Mouse (Mus musculus): Measurements from ENCODE around the gene Hdac9.

The Hdac9 gene

DNA sequence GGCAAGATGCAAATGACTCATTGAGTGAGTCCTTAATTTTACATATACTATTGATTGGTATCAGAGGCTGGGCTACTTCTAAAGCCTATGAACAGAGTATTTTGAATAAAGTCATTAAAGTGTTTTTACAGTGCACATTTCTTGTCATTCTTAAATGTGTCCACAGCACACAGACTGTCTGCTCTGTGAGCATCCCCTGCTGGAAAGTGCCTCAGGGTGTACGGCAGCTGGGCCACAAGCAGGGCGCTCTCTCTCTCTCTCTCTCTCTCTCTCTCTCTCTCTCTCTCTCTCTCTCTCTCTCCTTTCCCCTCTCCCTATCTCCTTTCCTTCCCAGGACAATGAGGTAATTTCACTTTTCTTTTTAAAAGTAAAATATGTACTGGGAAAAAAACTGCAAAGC, 569.4 kb downstream of the Hdac9 start:
- no peak for DNase-seq (ENCODE audit: low spot score in 2 of 2)

DNA sequence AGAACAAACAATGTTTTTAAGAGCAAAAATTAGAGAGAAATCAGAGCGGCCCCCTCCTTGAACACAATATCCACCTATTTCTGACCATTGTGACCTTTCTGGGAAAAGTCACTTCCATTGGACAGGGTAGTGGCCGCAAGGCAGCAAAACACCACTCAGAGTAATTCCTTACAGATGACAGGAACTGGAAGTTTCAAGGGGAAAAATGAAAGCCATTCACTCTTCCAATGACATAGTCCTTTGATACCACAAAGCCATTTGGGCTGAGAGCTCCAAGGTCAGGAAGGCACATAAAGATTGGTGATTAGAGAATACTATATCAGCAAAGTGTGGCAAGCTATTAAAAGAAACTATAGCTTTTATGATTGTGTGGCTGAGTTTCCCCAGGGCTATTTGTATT, 574.1 kb downstream of the Hdac9 start:
- DNase-seq (ENCODE audit: low spot score in 2 of 2) = no peak

DNA sequence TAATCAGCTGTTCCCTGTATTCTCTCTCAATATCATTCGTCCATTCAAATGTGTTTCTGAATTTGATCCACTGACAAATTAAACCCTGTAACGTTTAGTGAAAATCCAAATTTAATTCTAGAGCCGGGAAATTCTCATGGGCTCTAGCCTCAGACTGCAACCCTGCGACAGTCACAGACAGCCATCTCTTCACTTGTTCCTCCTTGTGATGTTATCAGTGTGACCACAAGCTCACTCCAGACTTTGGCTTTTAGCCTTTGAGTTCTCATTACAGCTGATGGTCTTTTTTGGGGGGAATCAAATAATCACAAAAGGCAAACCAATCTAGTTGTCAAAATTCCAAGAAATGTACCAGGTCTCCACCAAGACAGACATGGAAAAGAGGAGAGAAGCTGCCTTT, 578.0 kb downstream of the Hdac9 start:
- no peak for DNase-seq (ENCODE audit: low spot score in 2 of 2)

DNA sequence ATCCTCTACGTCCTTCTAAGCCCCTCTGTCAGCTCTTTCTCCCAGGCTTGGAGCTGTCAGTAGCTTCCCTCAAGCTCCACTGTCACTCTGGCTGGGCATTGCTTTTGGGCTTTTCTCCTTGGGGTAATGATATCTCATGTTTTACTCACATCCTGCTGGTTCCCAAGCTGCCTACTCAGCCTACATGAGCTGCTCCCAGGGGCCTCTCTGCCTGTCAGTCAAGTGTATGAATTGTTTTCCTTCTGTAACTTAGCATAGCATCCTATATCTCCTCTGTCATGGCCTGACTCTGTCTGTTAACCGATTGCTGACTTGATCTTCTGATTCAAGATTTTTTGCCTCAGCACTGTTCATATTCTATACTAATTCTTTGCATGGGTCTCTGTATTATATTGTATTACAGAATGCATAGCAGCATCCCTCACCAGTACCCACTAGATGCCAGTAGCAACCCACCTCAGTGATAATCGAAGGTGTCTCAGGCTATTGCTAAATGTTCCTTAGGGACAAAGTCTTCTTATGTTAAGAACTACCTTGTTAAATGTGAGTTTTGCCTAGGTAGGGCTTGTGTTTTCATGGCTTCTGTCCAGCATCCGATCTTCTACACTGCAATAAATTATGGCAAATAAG, 582.3 kb downstream of the Hdac9 start:
- DNase-seq (ENCODE audit: low spot score in 2 of 2) = no peak

DNA sequence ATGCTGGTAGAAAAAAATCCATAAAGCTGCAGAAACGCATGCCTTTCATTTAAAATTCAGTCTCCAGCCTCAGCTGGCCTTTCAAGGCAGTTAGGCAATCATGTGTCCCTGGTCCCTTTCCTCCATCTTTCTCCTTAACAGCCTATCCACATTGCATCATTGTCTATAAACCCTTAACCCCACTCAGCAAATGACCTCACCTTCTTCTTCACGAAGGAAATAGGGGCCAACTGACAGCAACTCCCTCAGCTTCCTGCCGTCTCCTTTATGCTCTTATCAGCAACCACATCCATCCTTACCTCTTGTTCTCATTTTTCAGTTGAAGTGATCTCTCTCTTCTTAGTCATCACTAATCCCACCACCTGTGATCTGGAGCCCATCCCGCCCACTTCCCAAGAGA, 584.0 kb downstream of the Hdac9 start:
- no peak for DNase-seq (ENCODE audit: low spot score in 2 of 2)

DNA sequence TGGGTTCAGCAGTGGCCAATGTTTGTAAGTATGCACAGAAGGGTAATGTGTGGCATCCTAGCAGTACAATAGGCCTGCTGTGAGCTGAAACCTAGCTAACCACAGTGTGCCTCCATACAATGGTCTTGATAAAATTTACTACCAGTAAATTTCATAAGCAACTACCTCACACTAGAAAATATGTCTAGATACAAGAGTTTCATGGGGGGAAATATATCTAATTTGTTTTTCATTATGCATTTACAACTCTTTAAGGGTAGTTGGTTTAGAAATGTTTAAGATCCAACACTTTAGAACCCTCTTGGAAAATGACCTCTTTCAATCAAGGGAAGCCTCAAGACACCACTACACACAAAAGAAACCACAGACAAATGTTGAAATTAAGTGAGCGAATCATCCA, 589.8 kb downstream of the Hdac9 start:
- no peak for DNase-seq (ENCODE audit: low spot score in 2 of 2)

DNA sequence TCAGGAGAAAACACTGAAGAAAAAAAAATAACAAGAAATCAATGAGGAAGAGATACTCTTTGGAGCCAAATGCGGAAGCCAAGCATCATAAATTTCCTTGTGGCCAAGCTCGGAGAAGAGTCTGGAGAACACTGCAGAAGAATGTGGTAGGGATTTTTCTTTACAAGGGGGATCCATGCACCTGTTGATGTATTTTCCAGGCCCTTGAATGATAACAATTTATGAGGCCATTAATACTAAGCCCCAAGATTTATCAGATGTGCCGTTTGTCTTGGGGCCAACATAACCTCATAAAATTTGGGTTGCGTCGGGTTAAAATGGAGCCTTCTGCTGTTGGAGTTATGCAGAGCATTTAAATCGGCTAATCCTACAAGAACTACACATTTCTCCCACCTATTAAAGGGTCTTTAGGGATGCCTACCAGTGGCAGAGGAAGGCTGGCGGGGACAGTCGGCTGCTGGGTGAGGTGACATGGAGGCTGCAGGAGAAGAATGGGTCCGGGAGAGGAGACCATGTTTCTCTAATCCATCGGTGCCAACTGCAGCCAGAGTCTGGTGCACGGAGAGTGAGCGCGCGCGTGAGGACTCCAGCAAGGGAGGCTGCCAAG, 604.7 kb downstream of the Hdac9 start:
- DNase-seq (ENCODE audit: low spot score in 2 of 2) = no peak

DNA sequence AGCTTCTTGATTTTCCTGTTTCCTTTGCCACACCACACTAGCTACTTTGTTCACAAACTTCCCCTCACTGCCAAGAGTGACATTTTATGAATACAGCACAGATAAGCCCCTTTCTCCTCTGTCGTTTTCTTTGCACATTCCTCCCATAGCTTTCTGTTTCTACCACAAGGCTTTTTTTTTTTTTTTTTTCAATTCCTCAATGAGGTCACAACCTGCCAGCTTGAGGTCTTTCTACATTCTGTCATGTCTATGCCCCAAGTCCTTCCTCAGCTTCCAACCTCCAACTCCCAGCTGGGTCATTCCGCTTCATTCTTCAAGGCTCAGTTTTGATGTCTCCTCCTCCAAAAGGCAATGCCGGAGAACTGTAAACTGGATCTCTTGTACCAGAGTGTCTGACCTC, 611.4 kb downstream of the Hdac9 start:
- no peak for DNase-seq (ENCODE audit: low spot score in 2 of 2)

DNA sequence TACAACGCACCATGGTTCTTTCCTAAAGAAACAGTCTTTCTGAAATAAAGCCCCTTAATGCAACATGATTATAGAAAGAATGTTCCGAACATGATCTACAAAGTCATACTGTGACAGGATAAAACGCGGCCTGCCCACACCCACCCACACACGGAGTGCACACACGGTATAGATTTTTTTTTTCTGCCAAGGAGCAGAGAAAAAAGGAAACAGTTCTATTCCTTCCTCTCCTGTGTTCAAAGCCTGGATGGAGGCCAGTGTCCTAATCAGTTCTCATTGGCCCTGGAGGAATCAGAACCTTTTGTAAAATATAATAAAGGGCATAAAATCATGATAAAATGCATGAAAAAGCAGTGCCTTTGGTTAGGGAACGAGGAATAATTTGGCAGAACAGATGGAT, 624.5 kb downstream of the Hdac9 start:
- DNase-seq (ENCODE audit: low spot score in 2 of 2) = no peak

DNA sequence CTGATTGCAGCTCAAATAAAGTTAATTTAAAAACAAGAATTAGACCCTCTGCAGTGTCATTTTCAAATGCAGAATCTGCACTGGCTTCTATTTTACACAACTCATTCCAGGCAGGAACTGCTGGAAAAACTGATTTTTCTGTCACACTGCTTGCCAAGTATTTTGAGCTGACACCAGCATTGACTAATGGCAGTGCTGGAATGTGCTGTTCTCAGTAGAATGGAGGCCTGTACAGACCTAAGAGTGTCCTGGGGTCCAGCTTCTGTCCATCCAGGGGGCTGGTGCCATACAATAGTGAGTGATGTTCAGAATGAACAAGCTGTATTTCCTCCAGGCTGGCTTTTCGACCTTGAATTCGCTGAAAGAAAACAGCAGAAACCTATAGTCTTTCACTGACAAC, 629.7 kb downstream of the Hdac9 start:
- no peak for DNase-seq (ENCODE audit: low spot score in 2 of 2)

DNA sequence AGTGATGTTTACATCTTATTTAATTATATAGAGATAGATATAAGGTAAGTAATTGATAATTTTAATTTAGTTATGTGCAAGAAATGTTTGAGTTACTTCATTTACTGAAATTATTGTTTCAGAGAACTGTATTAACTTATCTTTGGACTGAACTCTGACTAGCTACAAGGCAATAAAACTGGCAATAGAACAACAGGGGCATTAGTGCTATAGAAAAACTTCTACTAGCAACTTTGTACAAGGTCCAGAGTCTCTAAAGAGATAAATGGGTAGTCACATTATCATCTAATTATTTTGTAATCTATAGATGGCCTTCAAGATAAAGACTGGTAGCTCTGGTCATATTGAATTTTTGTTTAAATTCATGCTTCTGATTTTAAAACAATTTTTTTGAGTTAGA, 632.0 kb downstream of the Hdac9 start:
- DNase-seq (ENCODE audit: low spot score in 2 of 2) = no peak

DNA sequence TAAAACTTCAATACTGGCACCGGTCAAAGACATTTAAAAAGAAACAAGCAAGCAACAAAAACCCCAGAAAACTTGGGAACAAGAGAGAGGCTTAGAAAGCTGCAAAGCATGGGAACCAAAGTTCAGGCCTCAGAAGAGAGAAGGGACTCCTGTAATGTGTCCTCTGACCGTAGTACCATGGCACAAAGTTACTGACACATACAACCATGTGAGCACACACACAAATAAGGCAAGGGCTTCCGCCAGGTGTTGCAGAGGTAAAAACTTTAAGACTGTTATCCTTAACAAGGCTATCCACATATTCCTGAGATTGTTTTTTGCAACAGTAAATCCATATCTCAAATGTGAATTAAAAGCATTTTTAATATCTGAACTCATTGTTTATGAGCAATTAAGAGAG, 632.5 kb downstream of the Hdac9 start:
- DNase-seq (ENCODE audit: low spot score in 2 of 2) = no peak

DNA sequence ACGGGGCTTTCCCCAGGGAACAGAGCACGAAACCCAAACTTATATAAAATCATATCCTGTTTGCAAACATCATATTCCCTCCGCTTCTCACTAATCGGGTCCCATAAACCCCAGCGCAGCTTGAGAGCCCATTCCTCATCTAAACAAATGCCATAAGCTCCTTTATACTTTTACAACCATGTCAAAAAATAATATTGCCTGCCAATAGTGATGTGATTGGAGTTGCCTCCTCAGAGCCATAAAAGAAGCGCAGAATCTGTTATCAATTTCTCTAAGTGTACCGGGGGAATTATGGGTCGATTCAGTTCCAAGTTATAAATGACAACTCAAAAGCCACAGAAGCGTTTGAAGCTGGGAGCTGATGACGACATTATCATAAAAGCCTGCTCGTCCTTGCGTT, 638.1 kb downstream of the Hdac9 start:
- DNase-seq (ENCODE audit: low spot score in 2 of 2) = no peak

DNA sequence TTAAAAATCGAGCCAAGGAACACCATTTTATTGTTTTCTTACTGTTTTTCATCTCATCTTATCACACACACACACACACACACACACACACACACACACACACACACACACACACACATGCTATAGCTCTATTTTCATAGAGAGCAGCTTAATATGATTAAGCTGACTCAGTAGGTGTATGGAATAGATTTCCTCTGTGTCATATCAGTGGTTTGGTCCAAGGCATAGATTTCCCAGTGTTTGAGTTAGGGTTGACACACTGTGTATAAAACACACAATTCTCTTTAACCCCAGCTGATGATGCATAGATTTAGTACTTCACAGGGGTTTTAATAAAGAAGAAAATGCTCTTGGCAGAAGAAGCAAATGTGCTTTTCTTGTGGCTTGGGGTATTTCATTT, 643.1 kb downstream of the Hdac9 start:
- DNase-seq (ENCODE audit: low spot score in 2 of 2) = no peak

DNA sequence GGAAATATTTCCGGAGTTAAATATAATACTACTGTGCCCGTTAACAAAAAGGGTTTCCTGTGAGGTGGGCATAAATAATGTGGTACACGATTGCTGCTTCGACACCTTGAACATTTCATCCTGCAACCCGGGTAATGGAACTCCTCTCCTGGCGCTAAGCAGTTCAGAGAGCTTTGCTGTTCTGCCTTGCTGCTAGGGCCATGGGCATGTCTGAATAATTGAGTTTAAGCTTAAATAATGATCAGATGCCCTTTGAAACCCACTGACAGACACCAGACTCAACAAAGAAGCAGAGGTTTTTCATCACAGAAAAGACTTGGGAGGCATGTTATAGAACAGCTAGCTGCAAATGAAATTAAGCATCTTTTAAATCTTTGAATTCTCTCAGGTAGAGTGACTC, 646.8 kb downstream of the Hdac9 start:
- no peak for DNase-seq (ENCODE audit: low spot score in 2 of 2)

DNA sequence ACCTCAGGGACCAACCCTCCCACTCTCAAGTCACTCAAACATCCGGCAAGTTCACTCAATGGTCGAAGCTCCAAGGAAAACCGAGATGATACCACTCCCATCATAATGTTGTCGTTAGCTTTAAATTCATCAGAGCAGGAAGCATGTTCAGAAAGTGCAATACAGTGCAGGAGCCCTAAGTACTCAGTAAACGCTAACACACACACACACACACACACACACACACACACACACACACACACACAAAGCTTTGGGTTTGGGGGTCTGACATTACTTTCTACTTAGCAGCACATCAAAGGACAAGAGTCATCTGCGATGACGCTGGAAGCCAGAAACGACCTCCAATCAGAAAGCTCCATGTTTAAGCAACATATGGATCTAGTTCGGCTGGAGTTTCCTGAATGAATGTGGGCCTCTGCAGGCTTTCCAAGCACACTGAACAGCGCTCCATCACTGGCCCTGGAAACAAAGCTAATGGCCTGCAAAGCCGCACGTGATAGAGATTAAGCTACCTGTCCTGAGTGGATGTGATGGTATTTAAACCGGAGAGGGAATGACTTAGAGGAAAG, 647.3 kb downstream of the Hdac9 start:
- DNase-seq (ENCODE audit: low spot score in 2 of 2) = no peak

DNA sequence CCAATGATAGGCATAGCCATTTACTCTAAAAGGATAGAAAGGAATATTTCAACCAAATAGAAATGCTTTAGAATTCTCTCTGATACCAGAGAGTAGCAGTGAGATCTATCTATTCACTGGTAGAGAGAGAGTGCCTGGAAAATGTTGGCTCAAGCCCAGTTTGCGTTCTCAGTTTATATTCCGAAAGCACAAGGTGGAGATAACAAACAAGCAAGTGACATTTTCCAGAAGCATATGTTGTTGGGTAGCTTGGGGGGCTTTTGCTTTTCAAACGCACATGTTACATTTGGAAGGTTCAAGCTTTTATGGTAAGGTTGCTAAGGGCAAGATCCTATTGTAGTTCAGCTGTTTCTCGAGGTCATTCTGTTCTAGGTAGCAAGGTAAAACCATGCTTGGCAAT, 657.2 kb downstream of the Hdac9 start:
- no peak for DNase-seq (ENCODE audit: low spot score in 2 of 2)

DNA sequence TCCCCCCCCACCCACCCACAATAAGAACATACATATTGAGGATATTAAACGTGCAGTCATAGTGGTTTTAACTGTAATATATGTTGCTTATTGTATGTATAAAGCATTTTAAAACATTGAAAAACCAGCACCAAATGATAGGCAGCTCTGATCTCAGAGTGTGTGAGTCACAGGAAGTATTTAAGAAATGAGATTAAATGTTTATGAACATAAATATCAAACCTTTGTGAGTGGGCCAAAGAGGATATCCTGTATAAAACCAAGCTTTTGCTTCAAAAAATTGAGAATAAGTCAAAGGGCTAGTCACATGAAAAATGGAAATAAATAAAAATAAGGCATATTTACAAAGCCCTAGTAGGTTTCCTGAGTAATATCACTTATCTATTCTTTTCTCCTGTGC, 667.7 kb downstream of the Hdac9 start:
- no peak for DNase-seq (ENCODE audit: low spot score in 2 of 2)

DNA sequence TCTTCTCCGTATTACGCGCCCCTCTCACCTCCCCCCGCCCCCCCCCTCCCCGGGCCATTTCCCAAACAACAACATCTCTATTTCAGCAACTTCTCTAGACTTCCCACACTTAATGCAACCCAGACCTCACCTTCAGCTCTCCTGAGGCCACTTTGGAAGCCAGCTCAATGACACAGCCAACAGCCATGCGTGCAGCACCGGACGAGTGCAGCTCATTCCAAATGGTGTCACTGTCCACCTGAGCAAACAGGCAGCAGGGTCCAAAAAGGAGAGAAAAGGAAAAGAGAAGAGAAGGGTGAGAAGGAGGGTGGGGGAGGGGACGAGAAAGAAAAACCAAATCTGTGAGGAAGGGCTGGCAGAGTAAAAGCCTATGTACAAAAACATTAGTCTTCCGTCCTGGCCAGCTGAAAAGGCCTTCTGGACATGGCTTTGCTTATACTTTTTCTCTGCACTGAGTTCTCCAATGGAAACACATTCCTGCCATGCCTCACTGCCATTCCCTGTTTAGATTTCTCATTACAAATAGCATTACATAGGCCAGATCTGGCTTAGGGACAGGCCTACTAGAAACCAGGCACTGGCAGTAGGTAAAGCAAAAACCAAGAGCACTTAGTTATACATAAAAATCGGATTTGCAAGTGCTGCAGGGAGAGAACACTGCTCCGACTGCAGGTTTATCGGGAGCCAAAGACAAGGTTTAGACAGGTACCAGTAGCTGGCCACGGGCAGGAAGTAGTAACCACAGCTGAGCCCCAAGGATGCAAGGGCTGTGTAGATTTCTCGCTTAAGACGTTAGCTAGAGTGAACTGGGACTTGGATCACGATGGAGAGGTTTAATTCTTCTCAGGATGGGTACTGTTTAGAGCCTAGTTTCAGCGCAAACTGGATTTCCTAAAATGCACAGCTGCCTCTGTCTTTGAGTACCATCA, 668.4 kb downstream of the Hdac9 start:
- DNase-seq (ENCODE audit: low spot score in 2 of 2) = no peak

DNA sequence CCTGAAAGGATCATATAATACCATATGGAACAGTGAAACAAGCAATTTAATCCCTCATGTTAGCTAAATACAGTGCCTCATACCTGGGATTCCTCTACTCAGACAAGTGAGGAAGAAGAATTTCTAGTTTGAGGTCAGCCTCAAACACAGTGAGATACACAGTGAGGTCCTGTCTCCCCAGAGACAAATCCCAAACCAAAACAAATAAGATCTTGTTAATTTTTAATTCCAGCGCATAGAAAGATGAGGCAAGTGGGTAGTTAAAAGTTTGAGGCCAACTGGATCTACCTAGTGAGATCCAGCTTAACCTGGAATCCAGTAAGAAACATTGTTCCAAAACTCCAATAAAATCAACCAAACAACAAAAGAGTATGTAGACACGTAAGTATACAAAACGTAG, 678.1 kb downstream of the Hdac9 start:
- DNase-seq (ENCODE audit: low spot score in 2 of 2) = no peak

DNA sequence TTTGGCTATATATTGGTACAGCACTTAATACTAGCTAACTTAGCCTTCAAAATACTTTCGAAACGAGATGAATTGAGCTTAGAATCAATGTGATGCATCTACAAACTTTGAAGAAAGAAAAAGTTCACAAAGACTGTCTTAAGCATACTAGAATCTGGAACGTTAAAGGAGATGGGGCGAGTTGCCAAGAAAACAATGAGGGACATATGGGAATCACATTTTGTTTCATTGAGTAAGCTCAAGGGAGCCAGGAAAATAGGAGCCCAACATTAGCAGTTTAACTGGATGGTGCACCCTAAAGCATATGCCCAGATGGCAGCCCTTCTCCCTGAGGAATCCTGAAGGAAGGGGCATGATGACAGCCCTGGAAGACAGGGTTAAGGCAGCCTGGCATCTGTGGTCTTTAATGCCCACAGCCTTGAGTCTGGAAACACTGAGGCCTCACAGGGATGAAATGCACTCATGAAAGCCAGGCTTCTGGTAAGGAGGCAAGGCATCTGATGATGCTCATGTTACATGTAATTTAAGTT, 685.2 kb downstream of the Hdac9 start:
- DNase-seq (ENCODE audit: low spot score in 2 of 2) = no peak

DNA sequence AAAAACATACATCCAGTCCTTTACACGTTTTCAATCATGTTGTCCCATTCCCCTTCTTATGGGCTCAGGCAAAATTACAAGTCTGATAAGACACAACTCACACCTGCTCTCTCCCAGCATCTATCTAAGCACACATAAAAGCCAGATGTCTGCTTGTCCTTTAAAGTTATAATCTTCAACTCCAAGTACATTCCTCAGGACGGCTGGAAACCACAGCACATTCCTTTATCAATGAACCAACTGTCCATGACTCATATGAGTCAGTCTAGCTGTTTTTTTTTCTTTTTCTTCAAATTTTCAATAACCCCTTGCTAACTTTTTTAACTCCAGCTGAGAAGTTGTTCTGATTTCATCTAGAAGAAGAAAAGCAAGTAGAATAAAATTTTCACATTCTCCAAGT, 692.4 kb downstream of the Hdac9 start:
- DNase-seq (ENCODE audit: low spot score in 2 of 2) = no peak

DNA sequence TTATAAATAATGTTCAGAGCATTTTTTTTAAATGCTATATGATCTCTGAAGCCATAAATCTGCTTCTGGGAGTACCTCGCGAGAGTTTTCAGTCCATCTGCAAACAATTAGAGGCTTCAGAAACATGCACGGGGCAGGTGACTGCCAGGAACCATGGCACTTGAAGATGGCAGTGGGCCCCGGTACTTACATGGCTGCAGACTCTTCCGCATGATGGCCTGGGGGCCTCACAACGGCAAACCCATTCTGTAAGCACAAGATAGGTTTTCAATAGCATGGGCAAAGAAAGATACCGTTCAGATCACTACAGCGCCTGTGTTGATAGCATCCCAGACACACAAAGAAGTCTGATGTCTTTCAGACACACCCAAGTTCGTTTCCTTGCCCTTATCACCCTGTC, 695.9 kb downstream of the Hdac9 start:
- no peak for DNase-seq (ENCODE audit: low spot score in 2 of 2)

Data from frontal cortex, postnatal 14 days (tissue).